Mouse (Mus musculus) thymus, postnatal 14 days (tissue): ENCODE results near the gene Psmd12.
A peak's percentile ranks its signal among the peaks of the same experiment; 100 is the strongest.

Experiments used
- DNase-seq: peaks from one replicate; pipeline ENCODE4 v3.0.0; 2021

The Psmd12 gene

GRCm38 (mm10) chr11:107513047-107513446 is 33.8 kb downstream of the Psmd12 start:
- no peak for DNase-seq

GRCm38 (mm10) chr11:107516387-107516786 is 37.1 kb downstream of the Psmd12 start:
- no peak for DNase-seq

GRCm38 (mm10) chr11:107518645-107519429 is 39.6 kb downstream of the Psmd12 start:
- no peak for DNase-seq

- DNase-seq, result no peak
Measured at GRCm38 (mm10) chr11:107521153-107521552, 41.9 kb downstream of the Psmd12 start.

- peak; percentile 66 for DNase-seq
Measured at GRCm38 (mm10) chr11:107524966-107525365, 45.7 kb downstream of the Psmd12 start.

- no peak for DNase-seq
Measured at GRCm38 (mm10) chr11:107527632-107528031, 48.3 kb downstream of the Psmd12 start.

GRCm38 (mm10) chr11:107529320-107529719 is 50.0 kb downstream of the Psmd12 start:
- DNase-seq, result peak; percentile 84

- no peak for DNase-seq
Measured at GRCm38 (mm10) chr11:107531445-107531844, 52.2 kb downstream of the Psmd12 start.

- no peak for DNase-seq
Measured at GRCm38 (mm10) chr11:107532271-107532670, 53.0 kb downstream of the Psmd12 start.

GRCm38 (mm10) chr11:107538994-107539393 is 59.7 kb downstream of the Psmd12 start:
- DNase-seq, result no peak

GRCm38 (mm10) chr11:107540339-107540738 is 61.1 kb downstream of the Psmd12 start:
- no peak for DNase-seq

- no peak for DNase-seq
Measured at GRCm38 (mm10) chr11:107545747-107546476, 66.6 kb downstream of the Psmd12 start.

- peak; percentile 64 for DNase-seq
Measured at GRCm38 (mm10) chr11:107546667-107547301, 67.5 kb downstream of the Psmd12 start.

- peak; percentile 91 for DNase-seq
Measured at GRCm38 (mm10) chr11:107547351-107548203, 68.3 kb downstream of the Psmd12 start, which contains the start of gene Helz. Helz (plus strand) TSS chr11:107547930.

- DNase-seq, result peak; percentile 72
Measured at GRCm38 (mm10) chr11:107548204-107548975, 69.1 kb downstream of the Psmd12 start.
